Mouse (Mus musculus) brown adipose tissue, adult 24 weeks (tissue): ENCODE measurements around the gene Klf13. TPM values are rescaled to one million over a fixed set of nuclear protein-coding genes. Genes with fewer than 3 reads are reported as not detected.

Source experiments
- H3K27ac ChIP-seq: fragments of 200-500 bp; replicated peaks from 2 replicates; pipeline ENCODE4 v1.5.1; 2012; ENCODE audit warnings: low read depth, mild to moderate bottlenecking, low read length
- H3K4me1 ChIP-seq: fragments of 200-500 bp; 2 replicates; pipeline ENCODE4 v1.6.1; 2012; ENCODE audit warnings: low read length, mixed read lengths; ENCODE audit not compliant: control insufficient read depth, insufficient read depth, insufficient read length
- H3K4me3 ChIP-seq: fragments of 200-500 bp; 2 replicates; pipeline ENCODE4 v1.5.1; 2012; ENCODE audit warnings: low read depth, mild to moderate bottlenecking, low read length, moderate library complexity; ENCODE audit not compliant: insufficient read depth
- polyA plus RNA-seq: library from polyadenylated mRNA; stranded (reverse); fragments of >200 nt; gene quantifications from 2 replicates; pipeline ENCODE4 v1.2.4, GENCODE M21; 2012; ENCODE audit not compliant: missing spikeins, insufficient read depth, insufficient read length

Gene Klf13
- polyA plus RNA-seq, 1 experiment: 13.6 TPM

DNA sequence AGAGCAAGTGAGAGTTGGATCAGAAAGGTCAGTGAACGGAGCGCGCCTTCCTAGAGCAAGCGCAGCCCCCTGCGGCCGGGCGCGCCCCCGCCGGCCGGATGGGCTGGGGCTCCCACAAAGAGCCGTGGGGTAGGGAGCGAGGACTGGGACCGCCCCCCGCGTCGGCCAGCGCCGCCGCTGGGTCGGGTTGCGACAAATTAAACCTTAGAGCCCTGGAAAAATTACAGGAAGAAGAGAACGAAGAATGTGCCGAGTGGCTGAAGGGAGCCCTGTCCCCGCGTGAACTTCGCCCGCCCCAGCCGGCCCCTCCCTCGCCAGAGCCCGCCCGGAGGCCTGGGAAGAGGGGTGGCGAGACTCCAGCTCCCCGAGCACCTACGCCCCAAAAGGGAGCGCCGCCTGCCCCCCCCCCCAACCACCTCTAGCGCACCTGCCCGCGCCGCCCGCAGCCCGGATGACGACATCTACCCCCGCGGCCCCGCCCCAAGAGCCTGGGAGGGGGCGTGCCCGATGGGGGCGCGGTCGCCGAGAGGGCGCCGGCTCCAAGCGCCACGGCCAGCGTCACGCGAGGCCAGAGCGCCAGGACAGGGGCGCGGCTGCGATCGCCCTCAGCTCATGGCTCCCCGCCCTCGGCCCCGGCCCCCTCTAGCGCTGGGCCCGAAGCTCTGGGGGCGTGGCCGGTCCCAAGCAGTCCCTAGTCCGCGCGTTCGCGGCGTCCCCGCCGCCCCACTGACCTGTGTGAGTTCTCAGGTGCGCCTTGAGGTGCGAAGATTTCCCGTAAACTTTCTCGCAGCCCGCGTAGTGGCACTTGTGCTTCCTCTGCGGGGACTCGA lies 1.3 kb downstream of the Klf13 start:
- Histone ChIP-seq H3K27ac (peak overlapping the region; percentile 96), H3K4me3 (peak overlapping the region; percentile 80), H3K4me1 (peaks cover 20% of the 10 kb centered on the region)

- Histone ChIP-seq H3K27ac (peak overlapping the region; percentile 96), H3K4me3 (peak overlapping the region; percentile 80), H3K4me1 (peaks cover 23% of the 10 kb centered on the region)
Measured at GRCm38 (mm10) chr7:63936986-63937235, 1.8 kb downstream of the Klf13 start.

DNA sequence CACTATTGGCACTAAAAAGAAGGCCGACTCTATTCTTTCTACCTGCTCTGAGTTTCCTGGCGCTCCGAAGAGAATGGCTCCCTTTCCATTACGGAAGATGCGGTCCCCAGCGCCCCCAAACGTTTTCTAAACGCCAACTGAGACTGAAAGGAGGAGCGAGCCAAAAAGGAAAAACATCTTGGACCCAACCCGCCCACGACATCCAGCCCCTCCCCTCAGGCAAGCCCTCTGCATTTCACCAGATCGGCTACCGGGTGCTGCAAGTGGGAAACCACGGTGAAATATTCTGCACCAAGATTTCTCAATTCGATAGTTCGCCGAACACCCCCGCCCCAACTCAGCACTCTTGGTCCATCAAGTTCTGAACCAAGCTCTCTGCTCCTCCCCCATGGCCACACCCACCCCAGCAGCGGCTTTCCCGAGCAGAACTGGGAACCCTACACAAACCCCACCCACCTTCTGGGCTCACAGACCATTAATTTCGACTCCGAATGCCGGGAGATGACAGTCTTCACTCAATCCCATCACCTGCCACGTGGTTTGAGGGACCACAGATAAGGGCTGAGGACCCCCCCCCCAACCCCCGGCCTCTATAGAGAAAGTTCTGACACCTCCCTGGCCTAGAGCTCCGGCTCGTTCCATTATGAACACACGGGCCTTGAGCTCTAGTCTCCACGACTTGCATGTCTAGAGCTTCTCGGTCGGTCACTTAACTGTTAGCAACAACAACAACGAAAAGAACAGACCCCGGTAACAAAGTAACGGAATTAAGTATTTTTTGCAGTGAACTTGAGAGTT lies 2.3 kb downstream of the Klf13 start:
- Histone ChIP-seq H3K27ac (peak overlapping the region; percentile 96), H3K4me1 (peaks cover 25% of the 10 kb centered on the region), H3K4me3 (peak overlapping the region; percentile 80)

DNA sequence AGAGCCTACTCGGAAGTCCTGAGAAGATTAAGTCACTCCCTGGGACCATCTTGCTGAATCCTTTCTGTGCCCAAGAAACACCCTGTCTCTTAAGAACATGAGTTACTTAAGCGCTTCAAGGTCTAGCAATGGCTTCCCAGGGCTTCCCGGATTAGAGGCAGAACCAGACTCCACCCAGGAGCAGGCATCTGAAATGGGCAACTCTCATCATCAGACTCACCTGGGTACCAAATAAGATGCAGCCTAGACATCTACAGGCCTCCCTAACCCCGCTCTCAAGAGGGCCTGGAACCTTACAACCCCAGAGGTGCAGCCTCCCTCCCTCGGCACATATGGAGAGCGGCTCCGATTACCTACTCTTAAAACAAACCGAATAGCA lies 2.9 kb downstream of the Klf13 start:
- Histone ChIP-seq H3K4me3 (peak overlapping the region; percentile 80), H3K27ac (peak overlapping the region; percentile 74), H3K4me1 (peaks cover 29% of the 10 kb centered on the region)

DNA sequence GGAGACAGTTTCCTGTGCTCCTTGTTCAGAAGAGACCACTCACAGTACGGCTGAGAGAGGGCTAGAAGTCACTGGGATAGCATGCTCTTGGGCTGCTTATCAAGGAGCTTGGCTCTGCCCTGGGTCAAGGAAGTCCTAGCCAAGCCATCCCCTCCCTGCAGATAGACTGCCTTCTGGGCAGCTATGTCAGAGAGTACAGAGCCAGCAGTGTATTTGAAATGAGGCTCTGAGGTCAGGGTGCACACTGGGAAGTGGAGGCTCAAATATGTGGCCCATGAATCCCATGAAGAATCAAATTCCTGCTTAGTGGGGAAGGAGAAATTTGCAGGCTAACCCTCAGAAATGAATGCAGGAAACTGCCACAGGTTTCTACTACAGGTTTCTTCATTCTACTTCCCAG lies 4.2 kb downstream of the Klf13 start:
- Histone ChIP-seq H3K4me3 (peak overlapping the region; percentile 80), H3K27ac (peak overlapping the region; percentile 74)

GRCm38 (mm10) chr7:63933905-63934304 lies 4.8 kb downstream of the Klf13 start:
- no peak overlapping the region for H3K4me3 ChIP-seq
- no peak overlapping the region for H3K27ac ChIP-seq
- peaks cover 44% of the 10 kb centered on the region for H3K4me1 ChIP-seq

More for the DNA sequence above, 4.2 kb downstream of the Klf13 start:
- H3K4me1 ChIP-seq: peaks cover 39% of the 10 kb centered on the region

GRCm38 (mm10) chr7:63932461-63932860 lies 6.3 kb downstream of the Klf13 start:
- Histone ChIP-seq H3K27ac (no peak overlapping the region), H3K4me1 (peaks cover 52% of the 10 kb centered on the region), H3K4me3 (no peak overlapping the region)

DNA sequence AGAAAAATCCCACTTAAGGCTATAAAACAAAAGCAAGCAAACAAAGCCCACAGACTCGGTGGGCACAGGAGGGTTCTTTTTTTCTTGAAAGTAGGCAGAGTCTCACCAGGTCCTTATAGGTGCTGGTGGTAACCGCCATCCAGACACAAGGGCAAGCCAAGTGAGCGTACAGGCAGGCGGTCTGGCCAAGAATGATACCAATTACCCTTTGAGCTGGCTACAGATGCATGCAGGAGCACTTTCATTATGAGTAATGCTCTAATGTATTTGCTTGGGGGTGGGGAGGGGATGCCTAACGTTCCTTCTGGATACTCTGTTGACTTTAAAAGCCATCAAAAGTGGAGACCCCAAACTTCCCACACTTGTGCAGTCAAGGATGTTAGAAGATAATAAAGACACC lies 7.9 kb downstream of the Klf13 start:
- peaks cover 65% of the 10 kb centered on the region for H3K4me1 ChIP-seq
- H3K4me3 ChIP-seq: no peak overlapping the region
- 0 out of 2 replicates have a peak overlapping the region, but pooled peaks have one; percentile 17 for H3K27ac ChIP-seq

GRCm38 (mm10) chr7:63930132-63930531 lies 8.6 kb downstream of the Klf13 start:
- Histone ChIP-seq H3K4me1 (peaks cover 66% of the 10 kb centered on the region), H3K27ac (0 out of 2 replicates have a peak overlapping the region, but pooled peaks have one; percentile 76), H3K4me3 (no peak overlapping the region)

- Histone ChIP-seq H3K4me1 (peaks cover 64% of the 10 kb centered on the region), H3K27ac (peak overlapping the region; percentile 76), H3K4me3 (no peak overlapping the region)
Measured at GRCm38 (mm10) chr7:63929080-63929479, 9.6 kb downstream of the Klf13 start.

- Histone ChIP-seq H3K4me3 (no peak overlapping the region), H3K27ac (peak overlapping the region; percentile 23; the same call in 1 of the 2 replicates), H3K4me1 (peaks cover 73% of the 10 kb centered on the region)
Measured at GRCm38 (mm10) chr7:63927121-63927520, 11.6 kb downstream of the Klf13 start.

DNA sequence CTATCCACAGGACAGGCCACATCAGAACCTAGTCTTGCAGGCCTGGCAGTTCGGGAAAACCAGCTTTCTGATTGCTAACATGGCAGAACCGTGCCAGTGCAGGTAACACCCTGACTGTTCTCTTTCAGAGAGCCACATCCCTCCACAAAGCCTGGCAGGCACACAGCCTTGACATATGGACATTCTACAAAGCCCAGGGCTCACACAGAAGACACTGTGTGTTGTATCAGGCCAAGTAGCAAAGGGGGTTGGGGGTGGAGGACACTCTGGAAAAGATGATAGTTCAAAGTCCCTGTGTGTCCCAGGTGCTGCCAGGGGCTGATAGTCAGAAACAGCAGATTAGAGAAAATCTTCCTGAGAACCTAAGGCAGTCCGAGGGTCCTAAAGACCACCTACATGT lies 12.2 kb downstream of the Klf13 start:
- Histone ChIP-seq H3K4me3 (no peak overlapping the region), H3K27ac (peak overlapping the region; percentile 27; the same call in 1 of the 2 replicates), H3K4me1 (peaks cover 76% of the 10 kb centered on the region)

DNA sequence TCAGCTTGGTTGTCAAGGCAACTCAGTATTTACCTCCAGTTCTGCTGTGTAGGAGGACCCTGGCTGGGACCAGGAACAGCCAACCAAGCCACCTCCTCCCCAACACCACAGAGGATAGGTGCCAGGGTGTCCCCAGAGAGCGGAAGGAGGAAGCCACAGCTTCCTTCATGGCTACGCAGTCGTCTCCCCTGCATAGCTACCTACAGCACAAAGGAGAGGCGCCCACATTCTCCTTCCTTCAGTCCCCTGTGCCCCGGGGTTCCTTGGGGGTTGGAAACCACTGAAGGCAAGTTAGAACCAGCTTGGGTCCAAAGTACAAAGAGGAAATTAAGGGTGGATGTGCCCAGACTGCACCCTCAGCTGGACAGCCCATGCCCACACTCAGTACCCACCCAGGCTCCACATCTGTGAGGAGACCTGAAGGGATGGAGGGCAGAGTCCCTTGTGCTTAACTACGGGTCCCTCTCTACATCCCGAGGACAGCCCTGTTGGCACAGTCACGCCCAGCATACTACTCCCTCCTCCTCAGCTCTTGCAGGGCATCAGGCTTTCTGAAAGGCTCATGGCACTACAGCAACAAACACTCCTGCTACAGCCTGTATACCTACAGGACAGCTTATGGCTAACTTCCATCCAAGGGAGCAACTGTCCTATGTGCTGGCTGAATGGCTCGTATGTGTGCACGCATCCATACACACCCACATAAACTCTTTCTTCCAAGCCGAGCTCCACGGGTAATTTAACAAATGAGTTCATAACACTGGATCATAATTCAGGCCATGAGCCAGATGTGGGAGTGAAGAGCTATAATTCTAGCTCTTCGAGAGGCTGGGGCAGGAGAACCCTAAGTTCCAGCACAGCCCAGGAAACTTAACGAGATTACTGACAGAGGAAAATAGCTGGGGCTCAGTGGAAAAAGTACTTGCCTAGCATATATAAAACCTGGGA lies 13.0 kb downstream of the Klf13 start:
- Histone ChIP-seq H3K27ac (peak overlapping the region; percentile 68), H3K4me3 (peak overlapping the region; percentile 4; the same call in 1 of the 2 replicates), H3K4me1 (peaks cover 76% of the 10 kb centered on the region)

- Histone ChIP-seq H3K27ac (peak overlapping the region; percentile 71), H3K4me1 (peaks cover 73% of the 10 kb centered on the region), H3K4me3 (no peak overlapping the region; the same call in 1 of the 2 replicates)
Measured at GRCm38 (mm10) chr7:63924747-63925412, 13.8 kb downstream of the Klf13 start.
